Mouse (Mus musculus): Measurements from ENCODE around the gene Sept9.
A peak's percentile ranks its signal among the peaks of the same experiment; 100 is the strongest.

Sept9 gene

DNA sequence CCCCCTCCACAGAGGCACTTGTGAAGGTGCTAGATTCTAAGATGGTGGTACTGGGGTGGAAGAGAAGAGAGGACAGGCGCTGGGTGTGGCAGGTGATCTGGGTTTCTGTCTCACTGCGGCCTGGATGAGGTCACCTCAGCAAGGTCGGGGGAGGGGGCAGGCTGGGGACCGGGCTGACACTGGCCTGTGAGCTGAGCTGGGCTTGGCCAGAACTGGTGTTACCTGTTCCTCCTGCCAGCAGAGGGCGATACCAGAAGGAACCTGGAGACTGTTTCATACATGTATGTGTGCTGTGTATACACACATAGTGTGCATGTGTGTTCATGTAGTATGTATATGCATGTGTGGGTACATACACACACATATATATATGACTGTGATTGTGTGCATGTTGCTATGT is 23.2 kb upstream of the Sept9 start:
- DNase-seq (ENCODE audit: low spot score) = peak; percentile 36

GRCm38 (mm10) chr11:117176900-117177299 is 22.6 kb upstream of the Sept9 start:
- no peak for DNase-seq (ENCODE audit: low spot score)

- DNase-seq (ENCODE audit: low spot score) = peak; percentile 93
Observed at GRCm38 (mm10) chr11:117177303-117177979, 22.0 kb upstream of the Sept9 start.

GRCm38 (mm10) chr11:117179902-117180301 is 19.6 kb upstream of the Sept9 start:
- DNase-seq (ENCODE audit: low spot score) = no peak

GRCm38 (mm10) chr11:117182808-117183207 is 16.7 kb upstream of the Sept9 start:
- no peak for DNase-seq (ENCODE audit: low spot score)

GRCm38 (mm10) chr11:117183299-117183698 is 16.2 kb upstream of the Sept9 start:
- no peak for DNase-seq (ENCODE audit: low spot score)

- DNase-seq (ENCODE audit: low spot score) = no peak
Observed at GRCm38 (mm10) chr11:117183841-117184240, 15.6 kb upstream of the Sept9 start.

GRCm38 (mm10) chr11:117185076-117185933 is 14.2 kb upstream of the Sept9 start:
- no peak for DNase-seq (ENCODE audit: low spot score)

GRCm38 (mm10) chr11:117191524-117191923 is 7.9 kb upstream of the Sept9 start:
- DNase-seq (ENCODE audit: low spot score) = no peak

- no peak for DNase-seq (ENCODE audit: low spot score)
Observed at GRCm38 (mm10) chr11:117194475-117194937, 5.0 kb upstream of the Sept9 start.

DNA sequence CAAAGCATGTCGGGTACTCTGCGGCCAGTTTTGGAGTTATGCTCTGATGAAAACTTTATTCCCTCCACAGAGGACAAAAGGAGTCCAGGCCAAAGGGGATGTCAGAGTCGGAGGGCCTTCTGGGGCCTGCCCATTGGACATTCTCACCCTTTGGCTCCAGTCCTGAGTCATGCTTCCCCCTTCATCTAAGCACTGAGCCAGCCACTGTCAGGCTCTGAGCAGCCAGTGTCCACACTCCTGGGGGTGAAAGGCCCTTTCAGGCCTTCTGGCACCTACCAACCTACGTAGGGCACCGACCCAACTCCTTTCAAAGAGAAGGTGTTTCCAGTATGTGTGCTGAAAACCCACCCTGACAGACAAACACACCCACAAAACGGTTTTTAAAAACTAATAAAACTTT is 3.8 kb upstream of the Sept9 start:
- no peak for DNase-seq (ENCODE audit: low spot score)

DNA sequence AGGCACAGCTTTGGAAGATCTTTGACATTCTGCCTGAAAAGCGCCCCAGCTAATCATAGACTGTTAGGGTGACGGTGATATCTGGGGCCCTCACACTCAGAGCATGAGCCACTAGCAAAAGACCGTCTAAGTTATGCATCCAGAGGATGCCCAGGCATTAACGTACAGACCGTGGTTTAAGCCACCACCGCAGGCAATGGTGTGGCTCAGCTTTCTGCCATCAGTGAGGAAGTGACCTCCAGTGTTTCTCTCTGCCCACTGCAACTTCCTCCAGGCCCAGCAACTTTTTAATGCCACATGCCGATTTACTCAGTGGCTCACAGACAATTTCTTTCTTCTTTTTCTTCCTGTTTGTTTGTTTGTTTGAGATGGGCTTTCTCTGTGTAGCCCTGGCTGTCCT is 2.8 kb upstream of the Sept9 start:
- no peak for DNase-seq (ENCODE audit: low spot score)

GRCm38 (mm10) chr11:117198122-117198521 is 1.3 kb upstream of the Sept9 start:
- no peak for DNase-seq (ENCODE audit: low spot score)

DNA sequence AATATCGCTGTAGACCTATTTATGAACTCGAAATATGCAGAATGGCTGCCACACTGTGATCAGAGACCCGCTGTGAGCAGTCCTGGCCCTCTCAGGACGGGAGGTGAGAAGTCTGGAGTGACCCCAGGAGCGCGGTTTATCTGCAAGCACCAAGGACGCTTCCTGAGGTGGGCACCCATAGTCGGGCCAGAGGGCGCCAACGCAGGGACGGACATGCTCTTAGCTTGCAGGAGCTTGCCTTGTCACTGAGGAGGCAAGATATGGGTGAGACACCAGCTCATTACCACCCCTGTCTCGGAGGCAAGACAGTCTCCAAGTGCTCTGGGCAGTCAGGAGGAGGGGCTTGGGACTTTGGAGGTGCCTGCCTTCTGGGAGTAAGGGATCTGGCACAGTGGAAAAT is 2.4 kb downstream of the Sept9 start:
- no peak for DNase-seq (ENCODE audit: low spot score)

- no peak for DNase-seq (ENCODE audit: low spot score)
Observed at GRCm38 (mm10) chr11:117204606-117205005, 5.1 kb downstream of the Sept9 start.

GRCm38 (mm10) chr11:117205042-117205441 is 5.6 kb downstream of the Sept9 start:
- DNase-seq (ENCODE audit: low spot score) = peak; percentile 61

DNA sequence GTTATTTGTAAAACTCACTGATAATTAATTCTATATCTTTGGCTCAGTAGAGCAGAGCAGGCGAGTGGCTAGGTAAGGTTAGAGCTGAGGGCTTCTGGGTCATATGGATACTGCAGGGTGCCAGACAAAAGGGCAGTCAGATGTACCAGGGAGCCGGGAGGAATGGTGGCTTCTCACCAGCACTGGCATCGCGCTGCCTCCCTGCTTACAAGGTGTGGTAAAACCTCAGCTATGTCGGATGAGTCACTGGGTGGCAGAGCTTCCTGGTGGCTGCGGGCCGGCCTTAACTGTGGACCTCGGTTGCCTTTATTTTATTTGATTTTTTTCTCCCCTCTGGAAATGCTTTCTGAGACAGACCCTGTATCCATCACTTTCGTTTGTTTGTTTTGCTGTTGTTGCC is 6.0 kb downstream of the Sept9 start:
- DNase-seq (ENCODE audit: low spot score) = no peak

DNA sequence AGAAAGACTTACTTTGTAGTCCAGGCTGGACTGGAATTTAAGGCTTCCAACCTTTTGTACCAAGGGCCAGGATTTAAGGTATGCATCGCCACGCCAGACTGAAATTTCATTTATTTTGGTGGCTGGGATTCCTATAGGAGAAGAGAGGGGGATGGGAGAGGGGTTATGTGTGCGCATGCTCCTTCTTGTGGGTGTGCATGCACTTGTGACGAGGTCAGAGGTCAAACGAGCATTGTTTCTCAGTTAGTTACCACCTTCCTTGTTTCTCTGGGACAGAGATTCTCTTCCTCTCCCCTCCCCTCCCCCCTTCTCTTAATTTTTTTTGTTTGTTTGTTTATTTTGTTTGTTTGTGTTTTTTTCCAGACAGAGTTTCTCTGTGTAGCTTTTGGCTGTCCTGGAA is 8.0 kb downstream of the Sept9 start:
- no peak for DNase-seq (ENCODE audit: low spot score)

- DNase-seq (ENCODE audit: low spot score) = no peak
Observed at GRCm38 (mm10) chr11:117208151-117208673, 8.8 kb downstream of the Sept9 start.

DNA sequence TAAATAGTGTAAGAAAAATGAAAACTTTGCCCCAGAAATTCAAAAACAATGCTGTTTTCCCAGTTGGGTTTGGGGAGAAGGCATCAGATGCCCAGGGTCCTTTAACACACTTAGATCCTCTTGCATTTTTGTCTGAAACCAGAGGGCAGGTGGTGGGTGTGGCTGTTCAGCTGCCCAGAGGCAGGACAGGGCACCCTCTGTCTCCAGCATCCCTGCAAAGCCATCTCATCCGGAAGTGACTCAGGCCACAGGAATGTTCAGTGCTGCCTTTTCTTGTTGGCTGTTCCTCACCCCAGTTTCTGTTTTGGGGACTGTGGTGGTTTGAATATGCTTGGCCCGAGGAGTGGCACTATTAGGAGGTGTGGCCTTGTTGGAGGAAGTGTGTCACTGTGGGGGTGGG is 17.3 kb downstream of the Sept9 start:
- DNase-seq (ENCODE audit: low spot score) = no peak

DNA sequence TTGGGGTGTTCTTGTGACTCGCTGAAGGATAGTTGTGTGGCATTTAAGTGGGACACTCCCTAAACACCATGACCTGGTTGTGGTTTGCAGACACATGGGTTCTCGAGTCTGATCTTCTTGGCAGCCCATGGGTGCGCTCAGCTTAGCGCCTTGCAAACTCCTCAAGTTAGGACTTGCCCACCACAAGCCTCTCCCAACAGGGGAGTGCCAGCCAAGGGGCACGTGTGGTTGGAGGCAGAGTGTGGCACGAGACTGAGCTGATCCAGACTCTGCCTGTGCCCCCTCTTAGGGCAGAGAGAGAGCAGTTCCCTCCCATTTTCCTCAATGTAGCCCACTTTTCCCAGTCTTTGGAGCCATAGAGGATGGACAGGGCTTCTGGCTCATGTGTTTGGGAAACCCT is 18.6 kb downstream of the Sept9 start:
- DNase-seq (ENCODE audit: low spot score) = no peak

DNA sequence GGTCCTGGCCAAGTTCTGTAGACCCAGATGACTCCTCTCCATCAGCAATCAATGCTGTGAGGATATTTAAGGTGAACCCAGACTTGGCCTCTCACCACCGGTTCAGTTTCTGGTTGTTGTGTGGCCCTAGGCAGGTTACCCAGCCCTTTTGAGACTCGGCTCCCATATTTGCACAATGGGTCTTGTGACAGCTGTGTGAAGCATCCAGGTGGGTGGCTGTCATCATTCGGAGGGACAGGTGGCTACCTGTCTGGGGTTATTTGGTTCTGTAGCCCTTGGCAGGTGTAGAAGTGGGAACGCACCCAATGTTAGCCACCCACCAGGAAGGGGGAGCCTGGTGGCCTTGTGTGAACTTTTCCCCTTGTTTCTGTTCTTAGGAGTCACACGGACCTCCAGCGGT is 19.0 kb downstream of the Sept9 start:
- DNase-seq (ENCODE audit: low spot score) = no peak

- DNase-seq (ENCODE audit: low spot score) = no peak
Observed at GRCm38 (mm10) chr11:117220777-117221176, 21.3 kb downstream of the Sept9 start.
